Mouse (Mus musculus) C2C12 (cell line): ENCODE measurements around the gene Rhoq. TPM values are rescaled to one million over a fixed set of nuclear protein-coding genes. Genes with fewer than 3 reads are reported as not detected.

ENCODE experiments used
- H3K27me3 ChIP-seq: one replicate; pipeline ENCODE4 v1.6.1; 2011; ENCODE audit not compliant: control insufficient read depth, insufficient read depth, insufficient read length
- H3K36me3 ChIP-seq: one replicate; pipeline ENCODE4 v1.6.1; 2011; ENCODE audit not compliant: control insufficient read depth, insufficient read depth
- H3K4me3 ChIP-seq: one replicate; pipeline ENCODE4 v1.5.1; 2011; ENCODE audit warnings: mild to moderate bottlenecking, control low read depth; ENCODE audit not compliant: poor library complexity, insufficient read depth, severe bottlenecking
- H3K79me2 ChIP-seq: one replicate; pipeline ENCODE4 v1.6.1; 2011; ENCODE audit not compliant: control insufficient read depth, insufficient read depth
- H3K79me3 ChIP-seq: one replicate; pipeline ENCODE4 v1.6.1; 2011; ENCODE audit warnings: low read depth, control low read depth
- H3ac ChIP-seq: one replicate; pipeline ENCODE3; 2011; ENCODE audit warnings: low read depth; ENCODE audit not compliant: control insufficient read depth, insufficient read length
- CEBPB ChIP-seq: IDR thresholded peaks from one replicate; pipeline ENCODE4 v1.6.1; 2011; ENCODE audit warnings: low read depth, mild to moderate bottlenecking, control low read depth, moderate library complexity
- CTCF ChIP-seq: IDR thresholded peaks from one replicate; pipeline ENCODE4 v1.5.1; 2011; ENCODE audit not compliant: control insufficient read depth, insufficient read depth, insufficient read length
- FOSL1 ChIP-seq: IDR thresholded peaks from one replicate; pipeline ENCODE4 v1.8.0; 2011; ENCODE audit warnings: mild to moderate bottlenecking, low read length; ENCODE audit not compliant: poor library complexity, insufficient read depth, severe bottlenecking
- MAX ChIP-seq: IDR thresholded peaks from one replicate; pipeline ENCODE4 v1.6.1; 2011; ENCODE audit warnings: mild to moderate bottlenecking, control low read depth
- MYOD1 ChIP-seq: IDR thresholded peaks from one replicate; pipeline ENCODE4 v1.6.1; 2011; ENCODE audit warnings: low read depth; ENCODE audit not compliant: control insufficient read depth, insufficient read length
- MYOG ChIP-seq: IDR thresholded peaks from one replicate; pipeline ENCODE4 v1.6.1; 2011; ENCODE audit not compliant: control insufficient read depth, insufficient read length; ENCODE audit errors: extremely low read depth
- USF1 ChIP-seq: IDR thresholded peaks from one replicate; pipeline ENCODE4 v1.6.1; 2011; ENCODE audit warnings: low read depth, mild to moderate bottlenecking, control low read depth, moderate library complexity
- polyA plus RNA-seq: library from polyadenylated mRNA; unstranded; fragments of >200 nt; fragmentation: generic; extraction: Trizol; gene quantifications from one replicate; pipeline ENCODE4 v1.2.1, GENCODE M21; 2012; ENCODE audit warnings: missing spikeins

Gene Rhoq
- polyA plus RNA-seq, 1 experiment, result 10.5 TPM

DNA sequence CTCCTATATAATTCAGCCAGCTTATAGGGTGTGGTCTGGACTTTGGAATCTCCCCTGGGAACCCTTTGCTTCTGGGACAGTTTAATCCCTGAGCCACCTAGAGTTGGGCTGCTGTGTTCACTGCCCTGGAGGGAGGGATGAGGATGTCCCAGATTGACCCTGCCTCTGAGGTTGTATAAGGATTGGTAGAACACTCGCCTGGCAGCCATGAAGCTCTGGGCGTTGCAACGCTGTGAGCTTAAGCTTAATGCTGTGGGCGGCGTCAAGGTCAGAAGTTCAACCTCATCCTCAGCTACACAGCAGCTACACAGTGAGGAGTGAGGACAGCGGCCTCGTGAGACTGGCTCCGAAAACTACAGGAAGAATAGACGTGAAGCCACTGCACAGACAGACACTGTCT is 19.6 kb downstream of the Rhoq start:
- TF ChIP-seq FOSL1, result no peak
- no peak for TF ChIP-seq MYOG
- TF ChIP-seq CEBPB, result no peak
- no peak for TF ChIP-seq USF1
- TF ChIP-seq CTCF, result no peak
- no peak for TF ChIP-seq MYOD1
- no peak for TF ChIP-seq MAX
- Histone ChIP-seq H3ac (no peak overlapping the region), H3K79me2 (no peaks in the 10 kb centered on the region), H3K27me3 (no peaks in the 10 kb centered on the region), H3K79me3 (no peaks in the 10 kb centered on the region), H3K4me3 (no peak overlapping the region), H3K36me3 (peaks cover 14% of the 10 kb centered on the region)

DNA sequence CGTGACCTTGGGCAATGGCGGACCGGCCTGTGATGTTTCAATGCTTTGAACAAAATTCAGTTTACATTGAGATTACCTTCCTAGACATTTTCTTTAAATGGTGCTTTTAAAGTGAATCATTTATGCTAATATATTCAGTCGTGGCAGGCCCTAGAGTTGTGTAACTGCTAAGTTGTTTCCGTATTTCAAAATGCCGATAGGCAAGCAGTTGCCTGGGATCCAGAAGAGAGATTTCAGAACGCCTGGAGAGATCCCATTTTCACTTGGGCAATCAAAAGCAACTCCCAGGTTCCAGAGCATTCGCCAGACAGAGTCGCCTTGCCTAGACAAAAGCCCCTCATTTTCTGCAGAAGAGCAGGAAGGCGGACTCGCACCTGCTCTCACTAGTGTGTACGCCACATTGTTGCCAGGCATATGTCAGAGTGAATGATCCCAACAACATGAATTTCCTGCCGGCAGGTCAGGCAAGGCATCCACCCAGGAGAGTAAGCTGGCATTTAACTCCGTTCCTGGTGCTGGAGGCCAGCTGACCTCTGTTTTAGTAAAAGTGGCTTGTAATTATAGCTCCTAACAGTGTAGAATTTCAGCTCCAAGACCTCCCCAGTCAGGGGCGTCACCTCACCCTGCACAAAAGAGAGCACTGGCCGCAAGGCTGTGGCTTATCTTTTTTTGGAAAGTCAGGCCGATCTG is 23.7 kb downstream of the Rhoq start:
- Histone ChIP-seq H3K36me3 (peaks cover 4% of the 10 kb centered on the region), H3ac (no peak overlapping the region), H3K79me2 (no peaks in the 10 kb centered on the region), H3K4me3 (no peak overlapping the region), H3K79me3 (peaks cover 2% of the 10 kb centered on the region), H3K27me3 (no peaks in the 10 kb centered on the region)
- TF ChIP-seq FOSL1, result no peak
- TF ChIP-seq MYOG, result no peak
- TF ChIP-seq MYOD1, result no peak
- TF ChIP-seq CEBPB, result no peak
- no peak for TF ChIP-seq CTCF
- TF ChIP-seq MAX, result no peak
- no peak for TF ChIP-seq USF1

DNA sequence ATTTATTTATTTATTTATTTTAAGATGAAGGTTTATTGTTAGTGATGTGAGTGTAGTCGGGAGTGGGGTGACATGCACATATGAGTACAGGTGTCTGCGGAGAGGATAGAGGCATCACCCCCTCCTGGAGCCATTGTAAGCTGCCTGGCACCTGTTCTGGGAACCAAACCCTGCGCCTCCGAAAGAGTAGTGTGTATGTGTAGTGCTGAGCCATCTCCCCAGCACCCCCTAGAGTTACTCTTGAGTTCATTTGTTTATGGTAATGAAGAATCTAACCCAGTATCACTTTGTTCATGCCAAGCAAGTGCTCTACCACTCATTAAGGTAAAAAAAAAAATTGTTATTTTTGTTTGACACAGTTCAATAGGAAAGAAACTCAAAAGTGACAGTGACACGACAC is 25.3 kb downstream of the Rhoq start:
- Histone ChIP-seq H3K79me3 (peaks cover 2% of the 10 kb centered on the region), H3K79me2 (no peaks in the 10 kb centered on the region), H3K27me3 (no peaks in the 10 kb centered on the region), H3ac (no peak overlapping the region), H3K36me3 (peaks cover 4% of the 10 kb centered on the region), H3K4me3 (no peak overlapping the region)
- TF ChIP-seq CTCF, result no peak
- TF ChIP-seq USF1, result no peak
- TF ChIP-seq MYOG, result no peak
- no peak for TF ChIP-seq MYOD1
- no peak for TF ChIP-seq FOSL1
- TF ChIP-seq MAX, result no peak
- no peak for TF ChIP-seq CEBPB

DNA sequence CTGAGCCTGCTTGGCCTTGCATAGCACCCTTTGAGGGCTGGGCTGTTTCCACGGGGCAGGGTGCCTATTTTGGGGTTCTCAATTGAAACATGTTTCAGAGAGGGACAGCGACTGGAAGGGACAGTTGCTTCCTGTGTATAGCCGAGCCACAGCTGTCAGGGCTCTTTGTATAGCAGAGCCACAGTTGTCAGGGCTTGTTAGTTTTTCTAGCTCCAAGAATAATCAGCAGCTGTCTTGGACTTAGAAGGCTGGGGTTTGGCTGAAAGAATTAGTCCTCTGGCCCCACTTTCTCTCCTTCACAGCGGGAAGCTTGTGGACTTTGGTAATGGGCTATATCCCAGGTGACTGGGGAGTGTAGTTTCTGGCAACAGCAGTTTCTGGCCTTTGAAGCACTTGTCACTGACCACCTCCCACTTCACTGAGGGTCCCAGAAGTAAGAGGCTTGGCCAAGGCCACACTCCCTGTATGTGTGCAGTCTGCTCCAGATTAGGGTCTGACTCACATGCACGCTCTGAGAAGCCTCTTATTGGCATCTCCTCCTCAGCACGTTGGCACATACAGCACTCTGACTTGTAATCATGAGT is 25.8 kb downstream of the Rhoq start:
- Histone ChIP-seq H3K36me3 (peaks cover 4% of the 10 kb centered on the region), H3K4me3 (no peak overlapping the region)

DNA sequence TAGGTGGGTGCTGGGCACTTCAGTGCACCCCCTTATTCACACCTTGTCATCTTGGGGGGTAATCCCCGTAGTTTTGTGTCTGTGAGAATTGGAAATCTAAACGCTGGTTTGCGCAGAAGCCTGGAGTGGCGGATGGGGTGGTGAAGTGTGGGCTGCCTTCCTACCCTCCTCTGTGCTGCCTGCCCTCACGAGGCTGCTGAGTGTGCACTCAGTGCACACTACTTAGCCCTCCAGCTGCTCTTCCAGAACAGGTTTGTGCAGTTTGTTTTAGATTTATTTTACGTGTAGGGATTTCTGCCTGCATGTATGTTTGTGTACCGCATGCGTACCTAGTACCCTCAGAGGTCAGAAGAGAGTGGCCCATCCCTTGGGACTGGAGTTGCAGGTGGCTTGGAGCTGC is 28.4 kb downstream of the Rhoq start:
- no peak overlapping the region for H3ac ChIP-seq
- no peak overlapping the region for H3K4me3 ChIP-seq
- H3K79me2 ChIP-seq, result no peaks in the 10 kb centered on the region
- TF ChIP-seq MAX (no peak), MYOG (no peak), CEBPB (no peak), FOSL1 (no peak), USF1 (no peak), MYOD1 (no peak), CTCF (no peak)
- H3K36me3 ChIP-seq, result peaks cover 14% of the 10 kb centered on the region
- H3K27me3 ChIP-seq, result no peaks in the 10 kb centered on the region
- H3K79me3 ChIP-seq, result peaks cover 2% of the 10 kb centered on the region

More for the DNA sequence above, 25.8 kb downstream of the Rhoq start:
- Histone ChIP-seq H3ac (no peak overlapping the region), H3K79me2 (no peaks in the 10 kb centered on the region), H3K79me3 (peaks cover 2% of the 10 kb centered on the region), H3K27me3 (no peaks in the 10 kb centered on the region)
- TF ChIP-seq MYOG (no peak), FOSL1 (no peak), MAX (no peak), MYOD1 (no peak), CTCF (no peak), CEBPB (no peak), USF1 (no peak)
